Mouse (Mus musculus) lung, embryonic 16.5 days (tissue): ENCODE results near the gene Syne4. TPM values are rescaled to one million over a fixed set of nuclear protein-coding genes. Genes with fewer than 3 reads are reported as not detected.

Source experiments
- polyA plus RNA-seq: library from polyadenylated mRNA; unstranded; fragments of >200 nt; fragmentation: Nextera tagmentation; extraction: Ambion mirVana; gene quantifications from 2 replicates; pipeline ENCODE4 v1.2.1, GENCODE M21; 2015

Gene Syne4
- polyA plus RNA-seq, 1 experiment from 2014 or later, result 33.6 TPM

Other genes starting within 250 kb of the Syne4 start
- 4.7 and 5.0 TPM in 2 replicates for gene Zfp82, start 241.9 kb upstream of the Syne4 start, polyA plus RNA-seq
- 1.2 and 1.5 TPM in 2 replicates for gene Gm26920, start 224.4 kb upstream of the Syne4 start, polyA plus RNA-seq
- gene Zfp566, start 224.3 kb upstream of the Syne4 start, polyA plus RNA-seq, result 6.9 and 7.6 TPM in 2 replicates
- gene Zfp260, start 220.0 kb upstream of the Syne4 start, polyA plus RNA-seq, result 115 and 117 TPM in 2 replicates
- 11.6 and 14.3 TPM in 2 replicates for gene Zfp382, start 192.9 kb upstream of the Syne4 start, polyA plus RNA-seq
- 13.7 and 14.8 TPM in 2 replicates for gene Zfp146, start 145.1 kb upstream of the Syne4 start, polyA plus RNA-seq
- 17.1 and 20.2 TPM in 2 replicates for gene Cox7a1, start 130.7 kb upstream of the Syne4 start, polyA plus RNA-seq
- 91.2 and 99.5 TPM in 2 replicates for gene Capns1, start 116.0 kb upstream of the Syne4 start, polyA plus RNA-seq
- gene Polr2i, start 82.9 kb upstream of the Syne4 start, polyA plus RNA-seq, result 146 and 152 TPM in 2 replicates
- gene Tbcb, start 82.5 kb upstream of the Syne4 start, polyA plus RNA-seq, result 156 and 161 TPM in 2 replicates
- 0.30 TPM in 1 of 2 replicates, not detected in the other for gene Ovol3, start 79.1 kb upstream of the Syne4 start, polyA plus RNA-seq
- 0.48 and 0.83 TPM in 2 replicates for gene Thap8, start 34.7 kb upstream of the Syne4 start, polyA plus RNA-seq
- gene Wdr62, start 34.4 kb upstream of the Syne4 start, polyA plus RNA-seq, result 11.8 and 12.2 TPM in 2 replicates
- 15.9 and 20.7 TPM in 2 replicates for gene Clip3, start 23.1 kb upstream of the Syne4 start, polyA plus RNA-seq
- gene Alkbh6, start 6.1 kb upstream of the Syne4 start, polyA plus RNA-seq, result 82.1 and 84.4 TPM in 2 replicates
- gene E130208F15Rik, start 6.9 kb downstream of the Syne4 start, polyA plus RNA-seq, result 0.38 TPM in 1 of 2 replicates, not detected in the other
- gene Sdhaf1, start 9.1 kb downstream of the Syne4 start, polyA plus RNA-seq, result 14.5 and 15.8 TPM in 2 replicates
- gene Lrfn3, start 48.0 kb downstream of the Syne4 start, polyA plus RNA-seq, result 3.5 and 3.9 TPM in 2 replicates
- 53.5 and 63.9 TPM in 2 replicates for gene Tyrobp, start 99.0 kb downstream of the Syne4 start, polyA plus RNA-seq
- 2.0 and 2.6 TPM in 2 replicates for gene Hcst, start 105.0 kb downstream of the Syne4 start, polyA plus RNA-seq
- 1.9 and 2.0 TPM in 2 replicates for gene Nfkbid, start 106.9 kb downstream of the Syne4 start, polyA plus RNA-seq
- 20.4 and 22.3 TPM in 2 replicates for gene Aplp1, start 130.7 kb downstream of the Syne4 start, polyA plus RNA-seq
- not detected in 2 replicates for gene Kirrel2, start 142.9 kb downstream of the Syne4 start, polyA plus RNA-seq
- not detected in 2 replicates for gene Nphs1, start 143.5 kb downstream of the Syne4 start, polyA plus RNA-seq
- gene Prodh2, start 178.8 kb downstream of the Syne4 start, polyA plus RNA-seq, result 0.41 and 2.4 TPM in 2 replicates
- 7.6 and 7.8 TPM in 2 replicates for gene Arhgap33, start 220.3 kb downstream of the Syne4 start, polyA plus RNA-seq
- gene Hspb6, start 237.4 kb downstream of the Syne4 start, polyA plus RNA-seq, result 32.0 and 34.0 TPM in 2 replicates
- gene Proser3, start 237.5 kb downstream of the Syne4 start, polyA plus RNA-seq, result 12.9 and 14.9 TPM in 2 replicates
- 38.1 and 46.1 TPM in 2 replicates for gene Lin37, start 245.0 kb downstream of the Syne4 start, polyA plus RNA-seq
- 95.5 and 96.3 TPM in 2 replicates for gene U2af1l4, start 248.5 kb downstream of the Syne4 start, polyA plus RNA-seq
- gene Gm49396, start 248.5 kb downstream of the Syne4 start, polyA plus RNA-seq, result 14.3 and 18.2 TPM in 2 replicates
- 144 and 146 TPM in 2 replicates for gene Psenen, start 248.8 kb downstream of the Syne4 start, polyA plus RNA-seq